Mouse (Mus musculus): Measurements from ENCODE around the gene Gadd45b. TPM values are rescaled to one million over a fixed set of nuclear protein-coding genes. Genes with fewer than 3 reads are reported as not detected.

The Gadd45b gene
- total RNA-seq, 2 experiments from 2014 or later: 3.2 to 10.6 TPM

- no peak for ATAC-seq (replicated peaks; ENCODE audit: low FRiP score, poor library complexity, severe bottlenecking)
Measured at GRCm38 (mm10) chr10:80972071-80972987, 42.5 kb downstream of the Gadd45b start.

- no peak for ATAC-seq (replicated peaks; ENCODE audit: low FRiP score, poor library complexity, severe bottlenecking)
Measured at GRCm38 (mm10) chr10:80973722-80974121, 43.8 kb downstream of the Gadd45b start.

- ATAC-seq (replicated peaks; ENCODE audit: low FRiP score, poor library complexity, severe bottlenecking): no peak
Measured at GRCm38 (mm10) chr10:80975478-80975877, 45.6 kb downstream of the Gadd45b start.

- no peak for ATAC-seq (replicated peaks; ENCODE audit: low FRiP score, poor library complexity, severe bottlenecking)
Measured at GRCm38 (mm10) chr10:80981564-80982112, 51.8 kb downstream of the Gadd45b start.

Other genes with a start within 250 kb of the Gadd45b start
- gene Mob3a, start 228.1 kb upstream of the Gadd45b start, total RNA-seq (2015; ENCODE audit: low replicate concordance): 13.4 and 25.6 TPM in 2 replicates
- gene Mob3a, start 228.1 kb upstream of the Gadd45b start, total RNA-seq (2017; ENCODE audit: low replicate concordance): 11.0 and 18.2 TPM in 2 replicates
- 8.6 and 9.8 TPM in 2 replicates for gene Izumo4, start 227.9 kb upstream of the Gadd45b start, total RNA-seq (2015; ENCODE audit: low replicate concordance)
- gene Izumo4, start 227.9 kb upstream of the Gadd45b start, total RNA-seq (2017; ENCODE audit: low replicate concordance): 1.3 and 2.2 TPM in 2 replicates
- gene Ap3d1, start 187.8 kb upstream of the Gadd45b start, total RNA-seq (2015; ENCODE audit: low replicate concordance): 12.5 and 27.6 TPM in 2 replicates
- gene Ap3d1, start 187.8 kb upstream of the Gadd45b start, total RNA-seq (2017; ENCODE audit: low replicate concordance): 25.9 and 30.5 TPM in 2 replicates
- 10.9 and 15.6 TPM in 2 replicates for gene Dot1l, start 174.9 kb upstream of the Gadd45b start, total RNA-seq (2015; ENCODE audit: low replicate concordance)
- gene Dot1l, start 174.9 kb upstream of the Gadd45b start, total RNA-seq (2017; ENCODE audit: low replicate concordance): 8.0 and 22.9 TPM in 2 replicates
- 19.6 and 26.5 TPM in 2 replicates for gene Sf3a2, start 131.9 kb upstream of the Gadd45b start, total RNA-seq (2015; ENCODE audit: low replicate concordance)
- 7.2 and 11.2 TPM in 2 replicates for gene Sf3a2, start 131.9 kb upstream of the Gadd45b start, total RNA-seq (2017; ENCODE audit: low replicate concordance)
- 24.5 and 45.2 TPM in 2 replicates for gene Plekhj1, start 131.4 kb upstream of the Gadd45b start, total RNA-seq (2015; ENCODE audit: low replicate concordance)
- 8.2 and 13.9 TPM in 2 replicates for gene Plekhj1, start 131.4 kb upstream of the Gadd45b start, total RNA-seq (2017; ENCODE audit: low replicate concordance)
- gene Amh, start 124.8 kb upstream of the Gadd45b start, total RNA-seq (2015; ENCODE audit: low replicate concordance): not detected in 2 replicates
- gene Amh, start 124.8 kb upstream of the Gadd45b start, total RNA-seq (2017; ENCODE audit: low replicate concordance): not detected in 2 replicates
- gene Jsrp1, start 116.6 kb upstream of the Gadd45b start, total RNA-seq (2015; ENCODE audit: low replicate concordance): not detected in 2 replicates
- not detected in 2 replicates for gene Jsrp1, start 116.6 kb upstream of the Gadd45b start, total RNA-seq (2017; ENCODE audit: low replicate concordance)
- gene Oaz1, start 103.4 kb upstream of the Gadd45b start, total RNA-seq (2015; ENCODE audit: low replicate concordance): 1,067 and 1,159 TPM in 2 replicates
- 242 and 348 TPM in 2 replicates for gene Oaz1, start 103.4 kb upstream of the Gadd45b start, total RNA-seq (2017; ENCODE audit: low replicate concordance)
- not detected in 2 replicates for gene Lingo3, start 86.0 kb upstream of the Gadd45b start, total RNA-seq (2015; ENCODE audit: low replicate concordance)
- not detected in 2 replicates for gene Lingo3, start 86.0 kb upstream of the Gadd45b start, total RNA-seq (2017; ENCODE audit: low replicate concordance)
- gene Lsm7, start 74.9 kb upstream of the Gadd45b start, total RNA-seq (2015; ENCODE audit: low replicate concordance): 27.8 and 33.2 TPM in 2 replicates
- gene Lsm7, start 74.9 kb upstream of the Gadd45b start, total RNA-seq (2017; ENCODE audit: low replicate concordance): 59.8 and 67.9 TPM in 2 replicates
- gene Sppl2b, start 74.8 kb upstream of the Gadd45b start, total RNA-seq (2015; ENCODE audit: low replicate concordance): 225 and 274 TPM in 2 replicates
- 343 and 430 TPM in 2 replicates for gene Sppl2b, start 74.8 kb upstream of the Gadd45b start, total RNA-seq (2017; ENCODE audit: low replicate concordance)
- gene Tmprss9, start 58.2 kb upstream of the Gadd45b start, total RNA-seq (2015; ENCODE audit: low replicate concordance): not detected in 2 replicates
- 0.17 TPM in 1 of 2 replicates, not detected in the other for gene Tmprss9, start 58.2 kb upstream of the Gadd45b start, total RNA-seq (2017; ENCODE audit: low replicate concordance)
- gene Timm13, start 29.1 kb upstream of the Gadd45b start, total RNA-seq (2015; ENCODE audit: low replicate concordance): 12.1 and 17.6 TPM in 2 replicates
- 14.1 and 24.7 TPM in 2 replicates for gene Timm13, start 29.1 kb upstream of the Gadd45b start, total RNA-seq (2017; ENCODE audit: low replicate concordance)
- gene Lmnb2, start 11.8 kb upstream of the Gadd45b start, total RNA-seq (2015; ENCODE audit: low replicate concordance): 2.7 and 7.3 TPM in 2 replicates
- 9.3 and 9.7 TPM in 2 replicates for gene Lmnb2, start 11.8 kb upstream of the Gadd45b start, total RNA-seq (2017; ENCODE audit: low replicate concordance)
- gene Gng7, start 84.9 kb downstream of the Gadd45b start, total RNA-seq (2015; ENCODE audit: low replicate concordance): not detected in 2 replicates
- not detected in 2 replicates for gene Gng7, start 84.9 kb downstream of the Gadd45b start, total RNA-seq (2017; ENCODE audit: low replicate concordance)
- not detected in 2 replicates for gene Diras1, start 95.6 kb downstream of the Gadd45b start, total RNA-seq (2015; ENCODE audit: low replicate concordance)
- not detected in 2 replicates for gene Diras1, start 95.6 kb downstream of the Gadd45b start, total RNA-seq (2017; ENCODE audit: low replicate concordance)
- gene Slc39a3, start 107.4 kb downstream of the Gadd45b start, total RNA-seq (2015; ENCODE audit: low replicate concordance): 2.1 and 2.5 TPM in 2 replicates
- gene Slc39a3, start 107.4 kb downstream of the Gadd45b start, total RNA-seq (2017; ENCODE audit: low replicate concordance): 2.7 and 3.8 TPM in 2 replicates
- 6.7 and 20.3 TPM in 2 replicates for gene Sgta, start 130.1 kb downstream of the Gadd45b start, total RNA-seq (2015; ENCODE audit: low replicate concordance)
- gene Sgta, start 130.1 kb downstream of the Gadd45b start, total RNA-seq (2017; ENCODE audit: low replicate concordance): 14.8 and 18.1 TPM in 2 replicates
- gene Thop1, start 140.0 kb downstream of the Gadd45b start, total RNA-seq (2015; ENCODE audit: low replicate concordance): 1.9 TPM in 1 of 2 replicates, not detected in the other
- gene Thop1, start 140.0 kb downstream of the Gadd45b start, total RNA-seq (2017; ENCODE audit: low replicate concordance): 3.1 and 4.1 TPM in 2 replicates
- gene Creb3l3, start 168.8 kb downstream of the Gadd45b start, total RNA-seq (2015; ENCODE audit: low replicate concordance): not detected in 2 replicates
- not detected in 2 replicates for gene Creb3l3, start 168.8 kb downstream of the Gadd45b start, total RNA-seq (2017; ENCODE audit: low replicate concordance)
- 22.2 and 31.5 TPM in 2 replicates for gene Map2k2, start 175.8 kb downstream of the Gadd45b start, total RNA-seq (2015; ENCODE audit: low replicate concordance)
- gene Map2k2, start 175.8 kb downstream of the Gadd45b start, total RNA-seq (2017; ENCODE audit: low replicate concordance): 34.2 and 49.9 TPM in 2 replicates
- 11.5 and 13.2 TPM in 2 replicates for gene Zbtb7a, start 205.1 kb downstream of the Gadd45b start, total RNA-seq (2015; ENCODE audit: low replicate concordance)
- 10.1 and 14.2 TPM in 2 replicates for gene Zbtb7a, start 205.1 kb downstream of the Gadd45b start, total RNA-seq (2017; ENCODE audit: low replicate concordance)
- gene Pias4, start 237.8 kb downstream of the Gadd45b start, total RNA-seq (2015; ENCODE audit: low replicate concordance): 4.4 and 11.3 TPM in 2 replicates
- 12.3 and 19.3 TPM in 2 replicates for gene Pias4, start 237.8 kb downstream of the Gadd45b start, total RNA-seq (2017; ENCODE audit: low replicate concordance)
- gene Eef2, start 246.6 kb downstream of the Gadd45b start, total RNA-seq (2015; ENCODE audit: low replicate concordance): 227 and 267 TPM in 2 replicates
- gene Eef2, start 246.6 kb downstream of the Gadd45b start, total RNA-seq (2017; ENCODE audit: low replicate concordance): 388 and 458 TPM in 2 replicates

Data from erythroblast, adult 5-6 weeks (primary cell).